Mouse (Mus musculus): Measurements from ENCODE around the gene Coasy.
"Not testable (repeated sequence)": the region's sequence is repeated elsewhere in the genome, so short reads cannot be mapped to it uniquely, and the experiment has no call there.

Gene Coasy

DNA sequence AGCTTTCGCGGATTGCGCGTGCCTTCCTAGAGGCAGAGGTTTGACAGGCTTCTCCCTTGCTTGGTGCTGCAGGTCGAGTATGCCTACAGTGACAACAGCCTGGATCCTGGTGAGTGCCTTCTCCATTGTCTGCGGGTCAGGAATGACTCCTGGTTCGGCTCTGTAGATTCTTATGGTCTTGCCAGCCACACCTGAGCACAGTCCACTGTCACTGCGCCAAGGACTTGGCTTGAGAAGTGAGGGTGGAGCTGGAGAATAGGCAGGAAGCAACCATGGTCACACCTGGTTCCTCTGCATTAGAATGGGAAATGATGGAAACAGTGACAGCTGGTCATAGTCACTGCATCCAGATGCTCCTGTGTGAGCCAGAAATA lies 5.3 kb downstream of the Coasy start:
- DNase-seq (ENCODE audit: low read depth, low spot score): no peak

- no peak for DNase-seq (ENCODE audit: low read depth, low spot score)
Measured at GRCm38 (mm10) chr11:101089931-101090330, 7.6 kb downstream of the Coasy start.

DNA sequence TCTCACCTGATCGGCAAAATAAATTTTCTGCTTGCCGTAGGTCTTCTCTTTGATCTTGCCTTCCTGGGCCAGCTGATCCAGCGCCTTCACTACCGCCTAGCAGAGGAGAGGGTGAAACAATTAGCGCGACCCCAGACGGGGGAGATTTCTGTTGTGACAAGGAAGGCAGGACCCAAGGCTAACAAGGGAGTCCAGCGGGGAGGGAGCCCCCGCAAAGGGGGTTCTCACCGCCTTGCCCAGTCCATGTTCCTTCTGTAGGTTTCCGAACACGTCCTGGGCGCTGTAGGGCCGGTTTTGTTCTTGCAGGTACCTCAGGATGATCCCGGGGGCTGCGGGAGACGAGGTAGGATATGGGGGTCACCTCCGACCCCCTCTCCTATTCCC lies 12.6 kb downstream of the Coasy start:
- no peak for DNase-seq (ENCODE audit: low read depth, low spot score)

- peak; percentile 92 for DNase-seq (ENCODE audit: low read depth, low spot score)
Measured at GRCm38 (mm10) chr11:101095314-101096024, 13.1 kb downstream of the Coasy start, which contains the start of gene Psmc3ip. Gene Psmc3ip (minus strand): TSS chr11:101095436.

DNA sequence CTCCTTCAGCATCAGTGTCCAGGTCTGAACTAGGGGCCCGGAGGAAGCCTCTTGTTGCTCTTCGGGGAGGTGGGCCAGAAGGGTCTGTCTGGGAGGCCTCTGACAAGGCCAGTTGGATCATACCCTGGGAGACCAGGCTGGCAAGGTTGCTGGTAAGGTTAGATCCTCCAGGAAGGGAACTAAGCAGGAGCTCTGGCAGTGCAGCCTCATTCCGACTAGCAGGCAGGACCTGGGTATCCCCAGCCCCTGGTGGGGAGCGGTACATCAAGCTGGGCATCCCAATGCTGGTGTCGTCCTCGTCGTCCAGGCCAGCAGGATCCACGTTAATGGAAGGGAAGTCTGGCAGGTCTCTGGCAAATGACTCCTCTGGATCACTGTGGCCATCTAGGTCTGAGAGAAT lies 15.9 kb downstream of the Coasy start:
- DNase-seq (ENCODE audit: low read depth, low spot score): no peak

DNA sequence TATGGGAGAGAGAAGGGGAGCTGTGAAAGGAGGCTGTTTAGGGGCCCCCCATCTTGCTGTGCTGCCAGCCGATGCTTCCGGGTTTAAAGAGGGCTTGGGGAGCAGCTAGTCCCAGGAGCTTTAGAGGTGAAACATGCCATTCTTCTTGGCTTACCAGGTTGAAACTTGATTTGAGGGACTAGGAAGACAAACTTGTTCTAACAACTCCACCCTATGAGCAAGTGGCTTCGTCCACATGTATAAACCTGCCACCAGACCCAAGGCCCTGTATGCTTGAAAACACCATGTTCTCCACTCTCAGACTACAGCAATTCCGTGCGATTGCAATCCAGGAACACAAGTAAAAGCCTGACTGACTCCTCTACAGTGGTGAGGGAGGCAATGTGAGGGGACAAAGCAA lies 20.6 kb downstream of the Coasy start:
- DNase-seq (ENCODE audit: low read depth, low spot score): no peak

DNA sequence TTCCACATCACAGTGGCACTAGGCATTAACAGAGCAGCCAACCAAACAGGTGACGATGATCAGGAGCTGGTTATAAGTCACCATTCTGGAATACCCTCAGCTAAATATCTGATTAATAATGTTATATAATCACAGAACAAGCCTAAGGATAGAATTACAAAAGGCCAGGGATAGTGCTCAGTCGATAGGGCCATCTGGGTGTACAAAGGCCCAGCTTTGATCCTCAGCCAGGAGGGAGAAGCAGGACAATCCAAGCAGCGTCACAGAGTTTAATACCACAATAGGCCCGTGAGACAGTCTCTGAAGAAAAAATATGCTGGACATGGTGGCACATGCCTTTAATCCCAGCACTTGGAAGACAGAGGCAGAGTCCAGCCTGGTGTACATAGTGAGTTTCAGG lies 27.0 kb downstream of the Coasy start:
- no peak for DNase-seq (ENCODE audit: low read depth, low spot score)

GRCm38 (mm10) chr11:101110708-101111107 lies 28.3 kb downstream of the Coasy start:
- DNase-seq (ENCODE audit: low read depth, low spot score): no peak

DNA sequence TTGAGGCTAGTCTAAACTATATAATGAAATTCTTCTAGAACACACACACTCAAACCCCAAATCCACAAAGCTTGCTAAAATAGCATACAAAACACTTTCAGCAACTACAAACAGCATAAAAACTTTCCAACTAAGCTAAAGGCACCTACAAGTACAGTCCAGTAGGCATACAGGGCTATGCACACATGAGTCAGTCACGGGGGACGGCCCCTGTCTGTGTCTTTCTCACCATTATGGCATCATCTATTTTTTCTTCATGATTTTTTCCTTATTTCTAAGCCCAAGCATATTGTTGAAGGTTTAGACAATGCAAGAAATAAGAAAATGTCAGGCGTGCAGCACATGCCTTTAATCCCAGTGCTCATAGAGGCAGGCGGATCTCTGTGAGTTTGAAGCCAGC lies 28.8 kb downstream of the Coasy start:
- no peak for DNase-seq (ENCODE audit: low read depth, low spot score)

DNA sequence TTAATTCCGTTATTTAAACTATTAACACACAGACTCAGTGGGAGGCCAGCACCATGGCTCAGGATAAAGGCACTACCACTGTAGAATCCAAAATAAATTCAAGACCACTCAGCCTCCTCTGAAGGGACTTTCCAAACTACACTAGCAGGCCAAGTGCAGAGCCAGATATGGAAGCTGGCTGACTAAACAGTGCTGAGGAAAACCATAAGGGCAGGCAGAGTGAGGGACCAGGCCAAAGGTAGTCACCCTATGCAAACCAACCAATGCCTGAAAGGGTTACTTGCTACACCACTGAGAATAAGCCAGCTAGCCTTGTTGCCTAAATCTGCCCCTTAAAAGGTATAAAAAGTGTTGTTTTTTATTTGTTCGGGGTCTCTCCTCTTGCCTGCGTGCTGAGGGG lies 29.8 kb downstream of the Coasy start:
- DNase-seq (ENCODE audit: low read depth, low spot score): no peak

DNA sequence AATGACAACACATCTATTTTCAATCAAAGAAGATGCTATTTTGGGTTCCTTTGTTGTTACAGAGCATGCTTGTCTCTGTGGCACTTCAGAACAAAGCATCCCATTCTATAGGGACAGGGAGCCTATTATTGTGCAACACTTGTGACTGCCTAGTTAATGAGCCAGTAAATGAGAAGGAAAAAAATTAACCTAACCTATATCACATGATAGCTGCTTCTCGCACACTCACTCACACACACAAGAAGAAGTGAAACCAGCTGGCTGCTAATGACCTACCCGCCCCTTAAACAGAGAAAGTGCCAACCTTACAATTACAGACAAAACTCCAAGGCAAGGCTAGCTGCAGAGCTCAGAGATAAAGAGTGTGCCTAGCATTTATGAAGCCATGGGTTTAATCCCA lies 33.2 kb downstream of the Coasy start:
- DNase-seq (ENCODE audit: low read depth, low spot score): no peak

- no peak for DNase-seq (ENCODE audit: low read depth, low spot score)
Measured at GRCm38 (mm10) chr11:101118105-101118504, 35.7 kb downstream of the Coasy start.

- no peak for DNase-seq (ENCODE audit: low read depth, low spot score)
Measured at GRCm38 (mm10) chr11:101119131-101119760, 36.9 kb downstream of the Coasy start.

GRCm38 (mm10) chr11:101119761-101120544 lies 37.6 kb downstream of the Coasy start, which contains the start of the genes Retreg3 and Tubg1:
Gene Retreg3 (minus strand): TSS chr11:101119893.
Gene Tubg1 (plus strand): TSS chr11:101119938.
- DNase-seq (ENCODE audit: low read depth, low spot score): peak; percentile 98

DNA sequence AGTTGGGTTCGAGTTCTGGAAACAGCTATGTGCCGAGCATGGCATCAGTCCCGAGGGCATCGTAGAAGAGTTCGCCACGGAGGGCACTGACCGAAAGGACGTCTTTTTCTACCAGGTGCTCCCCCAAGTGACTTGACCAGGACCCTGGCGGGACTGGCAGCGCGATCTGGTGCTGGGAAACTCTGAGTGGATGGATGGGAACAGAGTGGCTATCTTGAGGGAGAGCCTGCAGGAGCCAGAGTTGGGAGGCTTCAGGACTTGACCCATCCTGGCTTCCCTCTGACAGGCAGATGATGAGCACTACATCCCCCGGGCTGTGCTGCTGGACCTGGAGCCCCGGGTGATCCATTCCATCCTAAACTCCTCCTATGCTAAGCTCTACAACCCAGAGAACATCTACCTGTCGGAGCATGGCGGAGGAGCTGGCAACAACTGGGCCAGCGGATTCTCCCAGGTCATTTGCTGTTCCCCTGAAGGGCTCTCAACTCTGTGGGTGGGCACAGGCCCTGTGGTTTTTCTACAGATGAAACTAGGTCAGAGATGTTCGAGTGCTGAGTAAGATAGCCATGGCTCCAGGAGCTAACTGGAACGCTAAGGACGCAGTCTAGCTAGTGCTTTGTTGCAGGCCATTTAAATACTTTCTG lies 38.3 kb downstream of the Coasy start:
- no peak for DNase-seq (ENCODE audit: low read depth, low spot score)

GRCm38 (mm10) chr11:101124494-101124893 lies 42.1 kb downstream of the Coasy start:
- not testable (repeated sequence) for DNase-seq (ENCODE audit: low read depth, low spot score)

DNA sequence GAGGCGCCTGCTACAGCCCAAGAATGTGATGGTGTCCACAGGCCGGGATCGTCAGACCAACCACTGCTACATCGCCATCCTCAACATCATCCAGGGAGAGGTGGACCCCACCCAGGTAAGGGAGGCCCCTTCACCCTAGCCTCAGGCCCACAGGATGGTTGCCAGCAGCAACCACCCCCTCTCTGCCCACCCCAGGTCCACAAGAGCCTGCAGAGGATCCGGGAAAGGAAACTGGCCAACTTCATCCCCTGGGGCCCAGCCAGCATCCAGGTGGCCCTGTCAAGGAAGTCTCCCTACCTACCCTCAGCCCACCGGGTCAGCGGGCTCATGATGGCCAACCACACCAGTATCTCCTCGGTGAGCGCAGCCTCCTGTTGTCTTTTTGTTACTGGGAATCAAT lies 42.6 kb downstream of the Coasy start:
- not testable (repeated sequence) for DNase-seq (ENCODE audit: low read depth, low spot score)

GRCm38 (mm10) chr11:101127075-101127474 lies 44.7 kb downstream of the Coasy start:
- DNase-seq (ENCODE audit: low read depth, low spot score): peak; percentile 5

DNA sequence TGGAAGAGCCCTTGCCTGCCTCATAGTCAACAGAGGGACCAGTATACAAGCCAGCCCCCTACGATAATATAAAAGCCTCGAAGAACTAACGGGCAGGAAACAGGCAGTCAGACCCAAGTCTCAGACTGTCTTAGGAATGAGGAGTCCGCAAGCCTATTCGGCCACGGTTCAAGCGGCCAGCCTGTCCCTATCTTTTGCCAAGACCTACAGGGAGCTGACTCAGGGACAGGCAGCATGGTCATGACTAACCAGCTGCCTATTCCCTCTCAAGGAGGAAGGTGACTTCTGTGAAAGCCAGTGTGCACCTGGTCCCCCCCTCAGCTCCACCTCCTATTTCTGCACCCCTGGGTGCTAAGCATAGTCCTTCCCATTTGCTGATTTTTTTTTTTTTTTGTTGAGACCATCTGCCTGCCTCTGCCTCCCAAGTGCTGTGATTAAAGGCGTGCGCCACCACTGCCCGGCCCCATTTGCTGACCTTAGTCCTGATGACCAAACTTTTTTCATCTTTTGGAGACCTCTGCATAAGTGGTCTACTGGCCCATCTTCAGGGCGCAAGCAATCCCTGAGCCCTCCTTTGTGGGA lies 46.7 kb downstream of the Coasy start:
- no peak for DNase-seq (ENCODE audit: low read depth, low spot score)

DNA sequence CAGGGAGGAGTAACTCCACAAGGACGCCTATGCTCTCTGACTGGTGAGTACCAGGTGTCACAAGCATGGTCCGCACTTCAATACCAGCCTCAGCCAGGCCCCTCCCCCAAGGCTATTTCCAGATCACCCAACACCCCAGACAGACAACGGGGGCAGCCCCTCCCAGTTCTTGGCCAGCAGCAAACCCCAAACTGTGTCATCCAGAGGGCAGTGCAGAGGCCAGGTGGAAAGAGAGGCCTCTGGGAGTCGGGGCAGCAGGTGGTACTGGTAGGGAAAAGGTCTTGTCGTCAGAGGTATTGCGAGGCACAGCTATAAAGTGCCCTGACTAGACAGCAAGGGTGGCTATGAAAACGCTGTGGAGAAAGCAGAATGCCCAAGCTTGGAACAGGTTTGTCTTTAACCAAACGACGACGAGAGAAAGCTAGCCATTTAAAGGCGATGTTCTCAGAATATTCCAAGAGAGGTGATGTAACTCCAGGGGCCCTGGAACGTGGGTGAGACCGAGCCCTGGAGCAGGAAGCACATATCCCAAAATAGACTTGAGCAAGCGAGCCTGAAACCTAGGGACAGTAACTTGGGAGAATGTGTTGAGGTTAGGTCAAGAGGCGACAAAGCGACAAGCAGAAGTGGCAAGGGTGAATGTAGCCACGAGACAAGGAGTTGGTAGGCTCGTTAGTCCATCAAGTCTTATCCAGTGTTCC lies 47.8 kb downstream of the Coasy start:
- no peak for DNase-seq (ENCODE audit: low read depth, low spot score)

DNA sequence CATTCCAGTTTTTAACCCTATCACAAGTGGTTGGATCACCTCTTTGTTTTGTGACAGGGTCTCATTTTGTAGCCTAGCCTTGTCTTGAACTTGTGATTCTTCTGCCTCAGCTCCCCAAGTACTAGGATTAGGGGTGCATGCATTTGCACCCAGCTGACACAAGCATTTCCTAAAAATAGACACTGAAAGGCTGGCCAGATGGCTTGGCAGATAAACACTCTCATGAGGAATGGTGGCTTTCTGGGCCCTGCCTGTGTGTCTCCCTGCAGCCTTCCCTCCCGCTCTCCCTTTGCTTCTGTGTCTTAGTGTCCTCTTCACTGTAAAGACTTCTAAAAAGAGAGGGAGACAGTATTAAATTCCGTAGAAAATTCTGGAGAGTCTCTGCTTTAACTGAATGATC lies 48.8 kb downstream of the Coasy start:
- no peak for DNase-seq (ENCODE audit: low read depth, low spot score)
